Mouse (Mus musculus) embryonic facial prominence, embryonic 14.5 days (tissue): ENCODE data around the gene Cc2d2a. TPM values are rescaled to one million over a fixed set of nuclear protein-coding genes. Genes with fewer than 3 reads are reported as not detected.

Experiments
- ATAC-seq: fragments of 200-750 bp; cut with Nextera tagmentation; 2 replicates; pipeline ENCODE4 v1.8.0; 2017; ENCODE audit warnings: low read depth, moderate number of reproducible peaks, moderate TSS enrichment
- DNase-seq: peaks from one replicate; pipeline ENCODE4 v3.0.0-alpha.2; 2015; ENCODE audit warnings: low spot score
- H3K27ac ChIP-seq: fragments of 300-500 bp; sonication (generic); replicated peaks from 2 replicates; pipeline ENCODE4 v1.5.1; 2014; ENCODE audit warnings: low read depth, mild to moderate bottlenecking, low read length, moderate library complexity
- H3K27me3 ChIP-seq: fragments of 300-500 bp; sonication (generic); replicated peaks from 2 replicates; pipeline ENCODE4 v1.6.1; 2014; ENCODE audit warnings: low read length; ENCODE audit not compliant: control insufficient read depth, insufficient read depth
- H3K36me3 ChIP-seq: fragments of 300-500 bp; sonication (generic); 2 replicates; pipeline ENCODE4 v1.6.1; 2014; ENCODE audit warnings: low read length, mixed read lengths; ENCODE audit not compliant: control insufficient read depth, insufficient read depth
- H3K4me1 ChIP-seq: fragments of 300-500 bp; sonication (generic); 2 replicates; pipeline ENCODE4 v1.6.1; 2014; ENCODE audit warnings: antibody characterized with exemption, low read length; ENCODE audit not compliant: control insufficient read depth, insufficient read depth
- H3K4me2 ChIP-seq: fragments of 300-500 bp; sonication (generic); 2 replicates; pipeline ENCODE4 v1.6.1; 2014; ENCODE audit warnings: low read depth, mild to moderate bottlenecking, low read length, moderate library complexity, mixed read lengths
- H3K4me3 ChIP-seq: fragments of 300-500 bp; sonication (generic); 2 replicates; pipeline ENCODE4 v1.5.1; 2014; ENCODE audit warnings: low read depth, mild to moderate bottlenecking, low read length
- H3K9ac ChIP-seq: fragments of 300-500 bp; sonication (generic); 2 replicates; pipeline ENCODE4 v1.6.1; 2014; ENCODE audit warnings: low read depth, mild to moderate bottlenecking, low read length, moderate library complexity, mixed read lengths
- H3K9me3 ChIP-seq: fragments of 300-500 bp; sonication (generic); 2 replicates; pipeline ENCODE4 v1.6.1; 2016; ENCODE audit warnings: low read length; ENCODE audit not compliant: control insufficient read depth
- WGBS: fragments of 180-500 bp; shearing (Covaris S2); extraction: QIAGEN DNeasy Blood & Tissue Kit; methylation state at CpG from one replicate; pipeline ENCODE4 v1.1.7; 2014; 5-methylcytosine and 5-hydroxymethylcytosine counted together
- polyA plus RNA-seq: library from polyadenylated mRNA; unstranded; fragments of >200 nt; fragmentation: Nextera tagmentation; extraction: Ambion mirVana; gene quantifications from 2 replicates; pipeline ENCODE4 v1.2.1, GENCODE M21; 2014

Gene Cc2d2a
- polyA plus RNA-seq, 1 experiment from 2014 or later: 9.0 TPM

DNA sequence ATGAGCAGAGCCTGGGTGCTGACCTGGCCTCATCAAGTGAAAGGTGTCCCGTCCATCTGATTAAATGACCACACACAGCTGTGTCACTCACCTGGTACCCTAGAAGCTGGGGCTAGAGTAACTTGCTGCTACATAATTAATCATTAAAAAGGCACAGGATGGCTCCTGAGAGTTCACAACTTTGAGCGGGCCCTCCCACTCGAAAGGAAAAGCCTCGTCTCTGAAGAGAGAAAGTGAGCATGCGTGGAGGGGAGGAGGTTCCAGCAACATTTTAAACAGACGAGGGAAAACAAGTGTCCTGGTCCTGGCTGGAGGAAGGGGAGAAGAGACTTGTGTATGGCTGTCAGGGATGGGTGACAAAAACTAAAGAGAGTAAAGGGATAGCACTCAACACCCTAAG, 1.4 kb downstream of the Cc2d2a start:
- H3K27ac ChIP-seq: peak overlapping the region; percentile 91; the same call in 1 of the 2 replicates
- WGBS: 62% methylated on average over 6 of the region's 6 CpGs
- H3K4me2 ChIP-seq: peak overlapping the region; percentile 64
- H3K9ac ChIP-seq: no peak overlapping the region
- DNase-seq (no peak), ATAC-seq (no peak)
- H3K36me3 ChIP-seq: no peaks in the 10 kb centered on the region
- no peaks in the 10 kb centered on the region for H3K9me3 ChIP-seq
- H3K4me3 ChIP-seq: peak overlapping the region; percentile 46; the same call in 1 of the 2 replicates
- no peaks in the 10 kb centered on the region for H3K27me3 ChIP-seq
- peaks cover 16% of the 10 kb centered on the region for H3K4me1 ChIP-seq

DNA sequence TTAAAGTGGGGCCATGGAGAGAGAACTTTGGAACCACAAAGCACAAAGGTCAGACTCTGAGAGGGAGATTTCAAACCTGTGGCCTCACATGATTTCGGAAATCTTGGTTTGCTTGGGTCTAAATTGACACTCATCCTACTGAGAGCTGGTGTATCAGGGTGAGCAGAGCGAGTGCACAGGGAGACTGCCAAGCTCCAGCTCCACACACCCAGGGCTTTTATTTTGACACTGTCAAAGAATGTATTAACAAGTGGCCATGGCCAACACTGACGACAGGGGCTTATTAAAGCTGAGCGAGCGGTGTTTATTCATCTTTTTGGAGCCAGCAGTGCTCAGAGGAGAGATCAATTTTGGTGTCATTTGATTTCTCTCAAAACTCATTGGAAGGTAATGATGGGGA, 3.0 kb downstream of the Cc2d2a start:
- H3K4me3 ChIP-seq: no peak overlapping the region
- DNase-seq (peak; percentile 61), ATAC-seq (no peak; the same call in 1 of the 2 replicates)
- peak overlapping the region; percentile 30 for H3K4me2 ChIP-seq
- H3K9ac ChIP-seq: no peak overlapping the region
- 30% methylated on average over 5 of the region's 5 CpGs for WGBS
- H3K36me3 ChIP-seq: no peaks in the 10 kb centered on the region
- H3K27me3 ChIP-seq: no peaks in the 10 kb centered on the region
- H3K27ac ChIP-seq: no peak overlapping the region
- peaks cover 16% of the 10 kb centered on the region for H3K4me1 ChIP-seq
- H3K9me3 ChIP-seq: no peaks in the 10 kb centered on the region

DNA sequence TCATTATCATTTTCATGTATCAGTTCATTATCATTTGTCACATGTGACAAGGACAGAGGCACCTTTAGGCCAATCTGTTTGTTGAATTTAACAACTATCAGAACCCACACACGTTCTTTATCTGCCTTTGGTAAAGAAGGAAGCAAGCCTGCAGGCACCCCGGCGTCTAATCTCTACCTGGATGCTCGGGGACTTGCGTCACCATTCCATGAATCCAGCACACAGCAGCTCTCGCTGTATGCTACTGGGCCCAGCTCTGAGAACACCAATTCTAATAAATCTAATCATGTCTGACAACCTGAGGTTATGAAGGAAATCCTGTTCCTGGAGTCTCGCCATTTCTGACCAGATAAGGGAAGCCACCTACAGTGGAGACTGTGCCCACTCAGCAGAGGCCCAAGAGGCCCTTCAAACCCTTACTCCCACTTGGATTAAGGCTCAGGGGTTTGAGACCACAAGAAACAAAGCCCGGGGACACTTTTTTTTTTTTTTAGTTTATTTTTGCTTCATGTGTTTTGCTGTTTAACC, 7.0 kb downstream of the Cc2d2a start:
- Histone ChIP-seq H3K36me3 (peaks cover 1% of the 10 kb centered on the region; the same call in 1 of the 2 replicates), H3K27me3 (no peaks in the 10 kb centered on the region), H3K9ac (no peak overlapping the region), H3K4me1 (peaks cover 8% of the 10 kb centered on the region; the same call in 1 of the 2 replicates), H3K4me2 (no peak overlapping the region), H3K9me3 (no peaks in the 10 kb centered on the region), H3K27ac (no peak overlapping the region), H3K4me3 (no peak overlapping the region)
- 73% methylated on average over 8 of the region's 8 CpGs for WGBS
- DNase-seq: no peak
- no peak for ATAC-seq

DNA sequence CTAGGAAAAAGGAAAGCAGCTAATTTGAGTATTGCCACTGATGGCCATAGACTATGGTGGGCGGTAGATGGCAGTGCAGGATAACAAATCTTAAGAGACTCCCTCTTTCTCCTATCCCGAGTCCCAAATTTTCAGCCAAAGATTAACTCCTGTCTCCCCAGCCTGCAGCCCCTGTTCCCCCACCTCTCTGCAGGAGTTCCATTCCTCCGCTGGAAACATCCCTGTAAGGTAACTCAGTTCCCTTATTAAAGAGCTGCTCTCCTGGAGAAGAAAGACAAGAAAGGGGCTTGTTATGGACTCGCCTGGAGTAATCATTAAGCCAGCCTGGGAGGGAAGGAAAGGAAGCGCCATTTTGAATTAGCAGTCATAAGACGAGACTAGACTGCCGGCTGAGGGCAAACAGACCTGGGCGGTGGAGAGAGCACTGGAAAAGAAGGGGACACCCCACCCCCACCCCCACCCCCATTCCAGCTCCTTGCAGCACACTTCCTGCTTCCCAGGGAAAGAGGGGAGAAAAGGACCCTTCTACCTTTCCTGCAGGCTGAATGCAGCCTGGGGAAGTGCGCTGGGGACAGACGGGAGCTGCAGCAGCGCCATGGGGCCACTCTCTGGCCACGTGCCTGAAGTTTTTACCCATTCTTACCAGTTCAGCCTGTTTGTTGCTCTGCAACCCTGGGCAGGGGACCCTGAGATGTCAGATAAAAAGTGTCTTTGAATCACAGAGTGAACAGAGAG, 10.2 kb downstream of the Cc2d2a start:
- Histone ChIP-seq H3K36me3 (peaks cover 13% of the 10 kb centered on the region; the same call in 1 of the 2 replicates), H3K27ac (peak overlapping the region; percentile 92), H3K4me1 (0 out of 2 replicates have a peak, but pooled peaks cover 3% of the 10 kb centered on the region), H3K4me2 (peak overlapping the region; percentile 57), H3K9ac (peak overlapping the region; percentile 70), H3K9me3 (no peaks in the 10 kb centered on the region), H3K4me3 (peak overlapping the region; percentile 49), H3K27me3 (no peaks in the 10 kb centered on the region)
- ATAC-seq: peak; percentile 96
- WGBS: under 1% methylated on average over 12 of the region's 12 CpGs
- DNase-seq: peak; percentile 95

DNA sequence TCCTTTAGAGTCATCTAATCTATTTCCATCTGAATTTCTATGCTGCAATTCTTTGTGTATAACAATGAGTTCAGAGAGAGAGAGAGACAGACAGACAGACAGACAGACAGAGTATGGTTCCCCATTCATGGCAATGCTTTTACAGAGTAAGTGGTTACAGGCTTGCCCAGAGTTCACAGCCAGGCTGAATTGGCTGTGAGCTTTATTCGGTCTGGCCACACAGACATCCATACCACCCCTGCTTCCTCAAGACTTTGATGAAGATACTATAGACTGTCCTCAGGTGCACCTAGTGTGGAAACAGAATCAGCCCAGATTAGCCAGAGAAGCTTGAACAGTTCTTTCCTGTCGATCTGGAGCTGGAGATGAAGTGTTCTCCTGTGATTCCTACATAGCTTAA, 10.9 kb downstream of the Cc2d2a start:
- peaks cover 3% of the 10 kb centered on the region; the same call in 1 of the 2 replicates for H3K4me1 ChIP-seq
- no peak for DNase-seq
- ATAC-seq: no peak
- 71% methylated on average over 2 of the region's 2 CpGs for WGBS
- H3K4me3 ChIP-seq: peak overlapping the region; percentile 49
- H3K27me3 ChIP-seq: no peaks in the 10 kb centered on the region
- peak overlapping the region; percentile 70 for H3K9ac ChIP-seq
- H3K27ac ChIP-seq: peak overlapping the region; percentile 92; the same call in 1 of the 2 replicates
- no peaks in the 10 kb centered on the region for H3K9me3 ChIP-seq
- peak overlapping the region; percentile 57 for H3K4me2 ChIP-seq
- peaks cover 13% of the 10 kb centered on the region; the same call in 1 of the 2 replicates for H3K36me3 ChIP-seq

DNA sequence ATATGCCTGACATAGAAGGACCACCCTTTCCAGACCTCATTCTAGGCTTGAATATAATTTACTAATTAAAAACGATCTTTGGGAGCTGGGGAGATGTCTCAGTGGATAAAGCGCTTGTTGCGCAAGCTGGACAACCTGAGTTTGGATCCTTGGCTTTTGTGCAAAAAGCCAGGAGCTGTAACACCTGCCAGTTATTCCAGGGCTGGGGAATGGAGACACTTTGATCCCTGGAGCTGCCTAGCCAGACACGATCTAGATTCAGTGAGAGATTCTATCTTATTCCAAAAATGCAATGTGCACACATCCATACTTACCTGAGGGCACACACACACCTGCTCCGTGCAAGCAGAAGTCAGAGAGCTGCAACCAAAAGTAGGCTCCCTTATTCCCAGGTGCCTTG, 23.3 kb downstream of the Cc2d2a start:
- Histone ChIP-seq H3K9ac (no peak overlapping the region), H3K4me1 (no peaks in the 10 kb centered on the region), H3K4me3 (no peak overlapping the region), H3K27ac (no peak overlapping the region), H3K27me3 (no peaks in the 10 kb centered on the region), H3K4me2 (no peak overlapping the region), H3K36me3 (peaks cover 95% of the 10 kb centered on the region), H3K9me3 (no peaks in the 10 kb centered on the region)
- DNase-seq (no peak), ATAC-seq (no peak)
- WGBS: 91% methylated on average over 5 of the region's 5 CpGs

DNA sequence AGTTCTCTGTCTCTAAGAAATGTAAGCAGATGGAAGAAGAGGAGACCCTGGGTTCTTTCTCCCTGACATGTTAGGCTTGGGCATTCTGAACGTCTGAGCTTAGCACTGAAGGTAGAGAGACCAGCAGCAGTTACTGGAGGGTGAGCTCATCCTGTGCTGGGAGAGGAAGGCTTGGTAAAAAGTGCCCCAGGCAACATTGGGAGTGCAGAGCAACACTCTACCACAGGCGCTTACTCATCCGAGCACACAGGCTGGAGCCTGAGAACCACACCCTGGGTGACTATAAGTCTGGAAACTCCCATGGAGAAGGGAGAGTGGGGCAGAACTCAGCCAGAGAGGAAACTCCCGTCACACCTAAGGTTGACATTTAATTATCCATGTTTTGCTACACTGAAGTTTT, 30.3 kb downstream of the Cc2d2a start:
- DNase-seq: no peak
- Histone ChIP-seq H3K4me3 (no peak overlapping the region), H3K4me1 (no peaks in the 10 kb centered on the region), H3K9ac (no peak overlapping the region), H3K4me2 (no peak overlapping the region), H3K27me3 (no peaks in the 10 kb centered on the region), H3K36me3 (peaks cover 83% of the 10 kb centered on the region), H3K9me3 (no peaks in the 10 kb centered on the region), H3K27ac (no peak overlapping the region)
- 78% methylated on average over 4 of the region's 4 CpGs for WGBS
- no peak for ATAC-seq

DNA sequence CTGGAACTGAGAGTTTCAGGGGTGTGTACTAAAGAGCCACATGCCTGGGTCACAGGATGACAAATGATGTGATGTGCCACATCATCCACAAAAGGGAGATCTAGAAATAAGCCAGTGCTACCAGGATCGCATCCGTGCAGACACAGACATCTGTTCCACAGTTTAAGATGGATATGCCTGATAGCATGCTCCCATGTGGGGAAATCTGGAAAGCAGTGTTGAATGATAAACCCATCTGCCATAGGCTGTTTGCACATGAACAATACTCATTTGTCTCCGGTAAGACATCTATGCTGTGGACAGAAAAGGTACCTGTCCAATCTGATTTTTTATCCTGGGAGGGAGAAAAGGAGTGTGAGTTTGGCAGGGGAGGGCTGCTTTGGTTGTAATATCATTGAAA, 35.0 kb downstream of the Cc2d2a start:
- H3K4me3 ChIP-seq: no peak overlapping the region
- no peak overlapping the region for H3K27ac ChIP-seq
- H3K4me2 ChIP-seq: no peak overlapping the region
- H3K9ac ChIP-seq: no peak overlapping the region
- no peaks in the 10 kb centered on the region for H3K9me3 ChIP-seq
- DNase-seq (no peak), ATAC-seq (no peak)
- WGBS: 76% methylated on average over 3 of the region's 3 CpGs
- H3K4me1 ChIP-seq: no peaks in the 10 kb centered on the region
- H3K36me3 ChIP-seq: peaks cover 74% of the 10 kb centered on the region
- H3K27me3 ChIP-seq: no peaks in the 10 kb centered on the region

DNA sequence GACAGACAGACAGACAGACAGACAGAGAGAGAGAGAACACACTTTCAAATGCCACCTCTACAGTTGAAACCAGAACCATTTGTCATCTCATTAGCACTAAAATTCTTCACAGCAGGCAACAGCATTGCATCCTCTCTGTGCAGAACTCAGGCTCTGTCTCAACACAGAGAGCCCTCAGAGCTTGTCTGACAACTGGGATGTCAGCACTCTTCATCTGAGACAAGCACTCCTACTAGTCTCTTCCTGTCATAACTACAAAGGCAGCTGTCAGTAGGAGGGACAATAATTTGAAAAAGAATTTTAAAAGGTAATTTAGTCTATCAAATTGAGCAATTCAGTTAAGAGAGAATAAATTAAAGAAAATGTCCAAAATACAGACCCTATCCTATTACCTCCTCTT, 37.1 kb downstream of the Cc2d2a start:
- Histone ChIP-seq H3K4me2 (no peak overlapping the region), H3K4me1 (no peaks in the 10 kb centered on the region), H3K4me3 (no peak overlapping the region), H3K27me3 (no peaks in the 10 kb centered on the region), H3K36me3 (peaks cover 85% of the 10 kb centered on the region), H3K27ac (no peak overlapping the region), H3K9ac (no peak overlapping the region), H3K9me3 (no peaks in the 10 kb centered on the region)
- ATAC-seq (no peak), DNase-seq (no peak)
